Mouse (Mus musculus) kidney, embryonic 15.5 days (tissue): ENCODE data around the gene Kcnn3. TPM values are rescaled to one million over a fixed set of nuclear protein-coding genes. Genes with fewer than 3 reads are reported as not detected.

Experiments
- ATAC-seq: fragments of 200-750 bp; cut with Nextera tagmentation; replicated peaks from 2 replicates; pipeline ENCODE4 v1.8.0; 2017; ENCODE audit warnings: moderate TSS enrichment; ENCODE audit not compliant: low FRiP score
- H3K27ac ChIP-seq: fragments of 300-500 bp; sonication (generic); 2 replicates; pipeline ENCODE4 v1.5.1; 2015; ENCODE audit warnings: mild to moderate bottlenecking, inconsistent platforms
- H3K27me3 ChIP-seq: fragments of 300-500 bp; sonication (generic); 2 replicates; pipeline ENCODE4 v1.6.1; 2015; ENCODE audit warnings: inconsistent platforms
- H3K36me3 ChIP-seq: fragments of 300-500 bp; sonication (generic); 2 replicates; pipeline ENCODE4 v1.6.1; 2015; ENCODE audit warnings: inconsistent platforms
- H3K4me1 ChIP-seq: fragments of 300-500 bp; sonication (generic); 2 replicates; pipeline ENCODE4 v1.6.1; 2015; ENCODE audit warnings: inconsistent platforms
- H3K4me2 ChIP-seq: fragments of 300-500 bp; sonication (generic); 2 replicates; pipeline ENCODE4 v1.6.1; 2015; ENCODE audit warnings: moderate library complexity, mild to moderate bottlenecking, inconsistent platforms
- H3K4me3 ChIP-seq: fragments of 300-500 bp; sonication (generic); replicated peaks from 2 replicates; pipeline ENCODE4 v1.5.1; 2015; ENCODE audit warnings: mild to moderate bottlenecking, inconsistent platforms
- H3K9ac ChIP-seq: fragments of 300-500 bp; sonication (generic); 2 replicates; pipeline ENCODE4 v1.6.1; 2015; ENCODE audit warnings: mild to moderate bottlenecking, inconsistent platforms
- H3K9me3 ChIP-seq: fragments of 300-500 bp; sonication (generic); replicated peaks from 2 replicates; pipeline ENCODE4 v1.6.1; 2016; ENCODE audit warnings: inconsistent platforms
- WGBS: fragments of 180-500 bp; shearing (Covaris S2); methylation state at CpG from one replicate; pipeline ENCODE4 v1.1.7; 2015; ENCODE audit warnings: mixed read lengths; 5-methylcytosine and 5-hydroxymethylcytosine counted together
- polyA plus RNA-seq: library from polyadenylated mRNA; unstranded; fragments of >200 nt; fragmentation: Nextera tagmentation; extraction: Ambion mirVana; gene quantifications from 2 replicates; pipeline ENCODE4 v1.2.1, GENCODE M21; 2015

Kcnn3 gene
- polyA plus RNA-seq, 1 experiment from 2014 or later = 3.0 TPM

DNA sequence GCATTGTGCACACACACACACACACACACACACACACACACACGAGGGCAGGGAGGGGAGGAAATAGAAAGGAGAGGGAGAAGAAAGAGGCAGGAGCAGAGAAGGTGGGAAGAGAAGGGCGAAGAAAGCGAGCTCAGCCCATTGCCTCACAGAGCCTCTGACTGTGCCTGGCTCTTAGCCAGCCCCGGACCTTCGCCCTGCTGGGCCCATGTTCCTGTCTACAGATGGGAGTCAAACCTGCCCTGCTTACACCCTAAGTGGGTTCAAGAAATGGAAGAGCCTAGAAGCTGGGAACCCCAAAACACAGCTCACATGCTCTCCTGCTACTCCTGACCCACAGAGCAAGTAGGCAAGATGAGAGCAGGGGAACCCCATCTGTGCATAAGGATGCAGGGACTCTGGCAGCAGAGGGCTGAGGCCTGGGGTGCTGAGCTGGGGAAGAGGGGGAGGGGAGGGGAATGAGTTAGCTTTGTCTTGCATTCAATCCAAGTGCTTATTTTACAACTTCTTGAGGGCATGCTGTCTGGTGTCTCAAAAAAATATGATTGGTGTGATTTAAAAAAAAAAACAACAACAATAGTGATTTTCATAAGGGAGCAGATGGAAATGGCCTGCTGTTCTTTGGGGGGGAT, 105.0 kb downstream of the Kcnn3 start:
- WGBS = 73% methylated on average over 5 of the region's 5 CpGs
- H3K4me1 ChIP-seq = peaks cover 15% of the 10 kb centered on the region
- ATAC-seq = no peak
- H3K9me3 ChIP-seq = no peaks in the 10 kb centered on the region
- H3K36me3 ChIP-seq = no peaks in the 10 kb centered on the region
- H3K4me2 ChIP-seq = no peak overlapping the region
- no peaks in the 10 kb centered on the region for H3K27me3 ChIP-seq
- H3K9ac ChIP-seq = no peak overlapping the region
- H3K27ac ChIP-seq = no peak overlapping the region
- no peak overlapping the region for H3K4me3 ChIP-seq

DNA sequence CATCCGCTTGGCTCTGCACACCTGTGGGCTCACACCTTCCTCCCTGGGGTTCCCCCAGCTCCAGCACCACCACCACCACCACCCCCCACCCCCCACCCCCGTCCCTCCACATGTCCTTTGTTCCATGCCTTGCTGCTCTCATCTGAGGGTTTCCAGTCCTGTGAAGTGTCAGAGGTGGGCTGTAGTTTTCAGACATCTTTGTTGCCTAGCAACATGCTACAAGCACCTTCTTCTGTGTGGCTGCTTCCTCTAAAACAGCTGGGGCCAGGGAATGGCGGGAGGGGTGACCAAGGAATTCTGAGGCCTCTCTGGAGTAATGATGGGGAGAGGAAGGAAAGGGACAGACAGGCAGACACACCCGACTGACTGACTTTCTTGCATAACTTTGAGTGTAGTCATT, 106.6 kb downstream of the Kcnn3 start:
- WGBS = 57% methylated on average over 4 of the region's 4 CpGs
- no peak overlapping the region for H3K4me3 ChIP-seq
- H3K36me3 ChIP-seq = no peaks in the 10 kb centered on the region
- ATAC-seq = no peak
- H3K4me2 ChIP-seq = no peak overlapping the region
- H3K27me3 ChIP-seq = no peaks in the 10 kb centered on the region
- no peak overlapping the region for H3K27ac ChIP-seq
- peaks cover 20% of the 10 kb centered on the region for H3K4me1 ChIP-seq
- H3K9me3 ChIP-seq = no peaks in the 10 kb centered on the region
- no peak overlapping the region for H3K9ac ChIP-seq

GRCm38 (mm10) chr3:89629811-89630210, 109.8 kb downstream of the Kcnn3 start:
- no peaks in the 10 kb centered on the region for H3K9me3 ChIP-seq
- H3K4me3 ChIP-seq = no peak overlapping the region
- H3K27me3 ChIP-seq = no peaks in the 10 kb centered on the region
- H3K4me1 ChIP-seq = peaks cover 26% of the 10 kb centered on the region
- 60% methylated on average over 3 of the region's 3 CpGs for WGBS
- ATAC-seq = no peak
- no peak overlapping the region for H3K4me2 ChIP-seq
- H3K36me3 ChIP-seq = no peaks in the 10 kb centered on the region
- H3K27ac ChIP-seq = peak overlapping the region; percentile 52
- H3K9ac ChIP-seq = no peak overlapping the region

DNA sequence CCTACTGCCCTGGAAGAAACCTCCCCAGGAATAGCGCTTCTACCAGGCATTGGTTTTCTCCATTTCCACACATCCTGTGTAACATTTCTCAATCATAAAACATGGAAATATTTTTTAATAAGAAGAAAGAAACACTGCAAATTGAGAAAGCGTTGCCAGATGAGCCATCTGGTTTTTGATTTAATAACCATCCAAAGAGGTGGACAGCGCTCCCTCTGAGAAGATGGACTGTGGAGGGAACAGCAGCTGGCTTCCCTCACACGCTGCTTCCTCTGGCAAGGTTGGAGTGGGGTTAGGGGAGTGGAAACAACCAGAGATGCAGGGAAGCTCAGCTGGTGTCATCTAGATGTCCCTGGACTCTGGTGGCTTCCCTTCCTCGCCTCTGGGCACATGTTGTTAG, 111.8 kb downstream of the Kcnn3 start:
- ATAC-seq = 0 out of 2 replicates have a peak, but pooled peaks have one; percentile 49
- Histone ChIP-seq H3K27me3 (no peaks in the 10 kb centered on the region), H3K9me3 (no peaks in the 10 kb centered on the region), H3K4me1 (peaks cover 13% of the 10 kb centered on the region), H3K4me2 (no peak overlapping the region), H3K36me3 (no peaks in the 10 kb centered on the region), H3K9ac (no peak overlapping the region), H3K4me3 (no peak overlapping the region), H3K27ac (no peak overlapping the region)
- WGBS = 48% methylated on average over 5 of the region's 5 CpGs

DNA sequence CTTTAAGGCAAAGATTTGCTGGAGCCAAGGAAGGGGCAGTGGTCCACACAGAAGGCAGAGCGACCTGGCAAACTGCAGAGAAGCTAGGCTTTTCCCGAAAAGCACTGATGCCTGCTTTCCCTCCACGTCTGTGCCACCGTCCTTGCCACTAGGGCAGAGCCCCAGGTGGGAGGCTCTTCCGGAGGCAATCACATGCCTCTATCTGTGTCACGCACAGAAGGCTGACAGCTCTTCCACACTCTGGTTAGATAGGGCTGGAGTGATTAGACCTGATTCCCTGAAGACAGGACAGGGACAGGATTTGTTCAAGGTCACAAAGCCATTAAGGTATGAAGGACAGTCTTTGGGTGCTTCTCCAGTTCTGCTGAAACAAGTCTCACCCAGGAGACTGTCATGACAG, 113.6 kb downstream of the Kcnn3 start:
- no peak overlapping the region for H3K4me3 ChIP-seq
- ATAC-seq = no peak
- H3K4me2 ChIP-seq = no peak overlapping the region
- peaks cover 14% of the 10 kb centered on the region for H3K4me1 ChIP-seq
- H3K9me3 ChIP-seq = no peaks in the 10 kb centered on the region
- WGBS = 77% methylated on average over 6 of the region's 6 CpGs
- no peak overlapping the region for H3K27ac ChIP-seq
- no peak overlapping the region for H3K9ac ChIP-seq
- no peaks in the 10 kb centered on the region for H3K36me3 ChIP-seq
- H3K27me3 ChIP-seq = no peaks in the 10 kb centered on the region

DNA sequence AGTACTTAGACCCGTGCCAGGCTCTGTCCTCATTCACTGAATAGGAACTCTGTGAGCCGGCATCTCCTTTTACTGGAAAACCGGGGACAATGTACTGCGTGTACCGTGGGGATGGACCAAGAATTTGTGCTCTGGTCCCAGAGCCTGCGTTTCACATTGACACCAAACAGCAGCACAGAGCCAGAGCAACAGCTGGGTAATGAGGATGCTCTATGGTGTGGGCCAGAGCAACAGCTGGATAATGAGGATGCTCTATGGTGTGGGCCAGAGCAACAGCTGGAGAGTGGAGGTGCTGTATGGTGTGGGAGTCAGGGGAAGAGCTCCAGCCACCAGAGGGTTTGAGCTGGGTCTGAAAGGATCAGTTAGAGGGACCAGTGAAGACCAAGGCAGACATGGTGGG, 114.0 kb downstream of the Kcnn3 start:
- Histone ChIP-seq H3K36me3 (no peaks in the 10 kb centered on the region), H3K4me2 (no peak overlapping the region), H3K4me3 (no peak overlapping the region), H3K9me3 (no peaks in the 10 kb centered on the region), H3K9ac (no peak overlapping the region), H3K27ac (no peak overlapping the region), H3K4me1 (peaks cover 14% of the 10 kb centered on the region), H3K27me3 (no peaks in the 10 kb centered on the region)
- WGBS = 92% methylated on average over 6 of the region's 6 CpGs
- ATAC-seq = no peak

- ATAC-seq = no peak
- no peak overlapping the region for H3K27ac ChIP-seq
- no peaks in the 10 kb centered on the region for H3K27me3 ChIP-seq
- H3K9me3 ChIP-seq = no peaks in the 10 kb centered on the region
- H3K4me2 ChIP-seq = no peak overlapping the region
- H3K4me3 ChIP-seq = no peak overlapping the region
- WGBS = 20% methylated on average over 3 of the region's 3 CpGs
- H3K36me3 ChIP-seq = no peaks in the 10 kb centered on the region
- no peak overlapping the region for H3K9ac ChIP-seq
- H3K4me1 ChIP-seq = peaks cover 16% of the 10 kb centered on the region
Measured at GRCm38 (mm10) chr3:89640804-89641203, 120.8 kb downstream of the Kcnn3 start.

DNA sequence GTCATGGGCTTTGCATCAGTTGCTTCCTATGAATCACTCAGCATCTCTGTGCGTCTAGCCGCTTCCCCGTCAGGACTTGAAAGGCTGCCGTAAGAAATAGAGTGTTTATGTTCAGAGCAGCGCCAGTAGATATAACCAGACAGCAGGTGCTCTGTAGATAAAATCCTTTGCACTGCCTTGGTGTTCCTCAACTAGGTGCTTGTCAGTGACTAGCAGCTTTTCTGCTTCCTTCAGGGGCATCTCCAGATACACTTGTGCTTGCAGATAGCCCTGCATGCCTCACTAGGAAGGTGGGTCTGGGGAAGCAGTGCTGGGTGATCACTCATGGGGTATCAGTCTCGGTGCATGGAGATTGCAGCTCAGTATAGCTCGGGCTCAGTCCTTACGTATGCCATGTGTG, 123.4 kb downstream of the Kcnn3 start:
- Histone ChIP-seq H3K36me3 (no peaks in the 10 kb centered on the region), H3K9ac (no peak overlapping the region), H3K27ac (no peak overlapping the region), H3K4me1 (peaks cover 39% of the 10 kb centered on the region), H3K27me3 (no peaks in the 10 kb centered on the region), H3K4me2 (no peak overlapping the region), H3K4me3 (no peak overlapping the region), H3K9me3 (no peaks in the 10 kb centered on the region)
- 67% methylated on average over 8 of the region's 8 CpGs for WGBS
- no peak for ATAC-seq

DNA sequence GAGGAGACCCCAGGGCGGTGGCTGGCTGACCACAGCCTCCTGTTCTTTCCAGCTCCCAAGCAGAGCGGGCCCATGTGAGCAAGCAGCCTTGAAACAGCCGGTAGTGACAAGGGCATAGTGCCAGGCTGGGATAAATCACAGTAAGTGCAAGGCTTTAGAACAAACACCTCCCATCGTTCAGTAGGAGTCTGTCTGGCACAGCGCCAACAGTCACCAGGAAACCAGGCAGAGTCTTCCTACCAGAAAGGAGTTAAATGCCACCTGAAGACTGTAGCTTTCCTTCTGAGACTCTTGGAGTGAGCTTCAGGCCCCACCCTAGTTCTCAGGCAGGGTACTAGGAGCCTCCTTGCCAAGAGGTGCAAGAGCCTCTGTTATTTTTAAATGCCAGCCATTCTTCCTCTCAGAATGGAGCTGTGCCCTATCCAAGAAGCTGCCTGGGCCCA, 126.9 kb downstream of the Kcnn3 start:
- Histone ChIP-seq H3K4me2 (no peak overlapping the region), H3K36me3 (no peaks in the 10 kb centered on the region), H3K4me3 (no peak overlapping the region), H3K9me3 (no peaks in the 10 kb centered on the region), H3K9ac (no peak overlapping the region), H3K27me3 (no peaks in the 10 kb centered on the region), H3K4me1 (peaks cover 38% of the 10 kb centered on the region), H3K27ac (peak overlapping the region; percentile 91)
- ATAC-seq = peak; percentile 63; the same call in 1 of the 2 replicates
- WGBS = 38% methylated on average over 5 of the region's 5 CpGs

- H3K36me3 ChIP-seq = no peaks in the 10 kb centered on the region
- WGBS = 62% methylated on average over 6 of the region's 6 CpGs
- no peaks in the 10 kb centered on the region for H3K27me3 ChIP-seq
- H3K4me2 ChIP-seq = no peak overlapping the region
- peak overlapping the region; percentile 91 for H3K27ac ChIP-seq
- ATAC-seq = peak; percentile 77
- H3K4me3 ChIP-seq = no peak overlapping the region
- no peaks in the 10 kb centered on the region for H3K9me3 ChIP-seq
- peaks cover 35% of the 10 kb centered on the region for H3K4me1 ChIP-seq
- no peak overlapping the region for H3K9ac ChIP-seq
Measured at GRCm38 (mm10) chr3:89647268-89647874, 127.4 kb downstream of the Kcnn3 start.

DNA sequence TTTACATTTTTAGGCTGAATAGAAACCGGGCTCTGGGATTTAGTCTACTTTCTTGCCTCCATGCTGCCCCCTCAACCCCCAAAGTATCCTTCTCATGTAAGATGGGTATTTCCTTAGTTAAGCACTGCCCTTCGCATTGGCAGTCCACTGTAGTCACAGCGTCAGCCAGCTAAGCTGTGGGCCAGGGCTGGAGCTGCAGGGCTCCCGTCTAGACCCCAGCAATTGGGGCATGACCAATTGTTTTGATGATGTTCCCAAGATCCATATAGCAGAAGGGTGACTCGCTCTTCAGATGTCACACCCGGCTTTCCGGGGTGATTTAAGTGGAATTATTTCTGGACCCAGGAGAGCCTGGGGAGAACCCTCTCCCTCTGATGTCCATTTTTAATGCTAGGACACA, 129.9 kb downstream of the Kcnn3 start:
- H3K9me3 ChIP-seq = no peaks in the 10 kb centered on the region
- H3K36me3 ChIP-seq = no peaks in the 10 kb centered on the region
- H3K4me3 ChIP-seq = no peak overlapping the region
- H3K27ac ChIP-seq = no peak overlapping the region
- H3K4me2 ChIP-seq = no peak overlapping the region
- H3K9ac ChIP-seq = no peak overlapping the region
- peaks cover 42% of the 10 kb centered on the region for H3K4me1 ChIP-seq
- no peaks in the 10 kb centered on the region for H3K27me3 ChIP-seq
- 88% methylated on average over 7 of the region's 7 CpGs for WGBS
- no peak for ATAC-seq

GRCm38 (mm10) chr3:89653231-89653954, 133.4 kb downstream of the Kcnn3 start:
- no peak for ATAC-seq
- no peaks in the 10 kb centered on the region for H3K27me3 ChIP-seq
- H3K9me3 ChIP-seq = no peaks in the 10 kb centered on the region
- H3K4me2 ChIP-seq = no peak overlapping the region
- H3K4me1 ChIP-seq = peaks cover 9% of the 10 kb centered on the region; the same call in 1 of the 2 replicates
- H3K9ac ChIP-seq = no peak overlapping the region
- no peak overlapping the region for H3K4me3 ChIP-seq
- H3K36me3 ChIP-seq = no peaks in the 10 kb centered on the region
- WGBS = 50% methylated on average over 12 of the region's 12 CpGs
- H3K27ac ChIP-seq = peak overlapping the region; percentile 27; the same call in 1 of the 2 replicates
